Mouse (Mus musculus): ENCODE measurements around the gene Dnajb8. TPM values are rescaled to one million over a fixed set of nuclear protein-coding genes. Genes with fewer than 3 reads are reported as not detected.
A peak's percentile ranks its signal among the peaks of the same experiment; 100 is the strongest.

The Dnajb8 gene
- polyA plus RNA-seq, 1 experiment from 2014 or later, result not detected

GRCm38 (mm10) chr6:88193433-88194052, 28.5 kb upstream of the Dnajb8 start, which contains the start of gene Gata2:
Gene Gata2, plus strand, starts transcription at chr6:88193891.
- no peaks in the 10 kb centered on the region for H3K9me3 ChIP-seq
- no peaks in the 10 kb centered on the region for H3K36me3 ChIP-seq
- H3K27ac ChIP-seq, result peak within 1 kb of the TSS; percentile 55; the same call in 1 of the 2 replicates
- H3K4me3 ChIP-seq, result peak within 1 kb of the TSS; percentile 56
- WGBS, result 1% methylated on average over 57 of the region's 57 CpGs
- peaks cover 59% of the 10 kb centered on the region for H3K4me1 ChIP-seq
- ATAC-seq (ENCODE audit: insufficient number of reproducible peaks, insufficient read depth, low FRiP score, low TSS enrichment, low read depth), result no peak
- peak within 1 kb of the TSS; percentile 76 for H3K9ac ChIP-seq
- H3K4me2 ChIP-seq, result peak within 1 kb of the TSS; percentile 76
- peaks cover 100% of the 10 kb centered on the region for H3K27me3 ChIP-seq

GRCm38 (mm10) chr6:88194053-88194977, 27.8 kb upstream of the Dnajb8 start:
- Histone ChIP-seq H3K36me3 (no peaks in the 10 kb centered on the region), H3K27me3 (peaks cover 100% of the 10 kb centered on the region), H3K4me2 (peak overlapping the region; percentile 76), H3K9ac (peak overlapping the region; percentile 76), H3K9me3 (no peaks in the 10 kb centered on the region), H3K27ac (peak overlapping the region; percentile 55; the same call in 1 of the 2 replicates), H3K4me3 (peak overlapping the region; percentile 56), H3K4me1 (peaks cover 63% of the 10 kb centered on the region)
- WGBS, result under 1% methylated on average over 58 of the region's 58 CpGs
- no peak for ATAC-seq (ENCODE audit: insufficient number of reproducible peaks, insufficient read depth, low FRiP score, low TSS enrichment, low read depth)

GRCm38 (mm10) chr6:88194978-88195325, 27.1 kb upstream of the Dnajb8 start:
- H3K4me3 ChIP-seq, result peak overlapping the region; percentile 56
- H3K27me3 ChIP-seq, result peaks cover 100% of the 10 kb centered on the region
- ATAC-seq (ENCODE audit: insufficient number of reproducible peaks, insufficient read depth, low FRiP score, low TSS enrichment, low read depth), result no peak
- no peaks in the 10 kb centered on the region for H3K9me3 ChIP-seq
- H3K4me2 ChIP-seq, result peak overlapping the region; percentile 76
- WGBS, result 14% methylated on average over 7 of the region's 7 CpGs
- H3K9ac ChIP-seq, result peak overlapping the region; percentile 76
- 0 out of 2 replicates have a peak overlapping the region, but pooled peaks have one; percentile 28 for H3K27ac ChIP-seq
- peaks cover 65% of the 10 kb centered on the region for H3K4me1 ChIP-seq
- H3K36me3 ChIP-seq, result no peaks in the 10 kb centered on the region

GRCm38 (mm10) chr6:88196054-88196732, 25.9 kb upstream of the Dnajb8 start:
- peak overlapping the region; percentile 76 for H3K4me2 ChIP-seq
- H3K9ac ChIP-seq, result peak overlapping the region; percentile 76
- peaks cover 61% of the 10 kb centered on the region for H3K4me1 ChIP-seq
- peak overlapping the region; percentile 94 for H3K27ac ChIP-seq
- WGBS, result 4% methylated on average over 33 of the region's 33 CpGs
- ATAC-seq (ENCODE audit: insufficient number of reproducible peaks, insufficient read depth, low FRiP score, low TSS enrichment, low read depth), result no peak
- peaks cover 100% of the 10 kb centered on the region for H3K27me3 ChIP-seq
- peak overlapping the region; percentile 56 for H3K4me3 ChIP-seq
- no peaks in the 10 kb centered on the region for H3K36me3 ChIP-seq
- no peaks in the 10 kb centered on the region for H3K9me3 ChIP-seq

DNA sequence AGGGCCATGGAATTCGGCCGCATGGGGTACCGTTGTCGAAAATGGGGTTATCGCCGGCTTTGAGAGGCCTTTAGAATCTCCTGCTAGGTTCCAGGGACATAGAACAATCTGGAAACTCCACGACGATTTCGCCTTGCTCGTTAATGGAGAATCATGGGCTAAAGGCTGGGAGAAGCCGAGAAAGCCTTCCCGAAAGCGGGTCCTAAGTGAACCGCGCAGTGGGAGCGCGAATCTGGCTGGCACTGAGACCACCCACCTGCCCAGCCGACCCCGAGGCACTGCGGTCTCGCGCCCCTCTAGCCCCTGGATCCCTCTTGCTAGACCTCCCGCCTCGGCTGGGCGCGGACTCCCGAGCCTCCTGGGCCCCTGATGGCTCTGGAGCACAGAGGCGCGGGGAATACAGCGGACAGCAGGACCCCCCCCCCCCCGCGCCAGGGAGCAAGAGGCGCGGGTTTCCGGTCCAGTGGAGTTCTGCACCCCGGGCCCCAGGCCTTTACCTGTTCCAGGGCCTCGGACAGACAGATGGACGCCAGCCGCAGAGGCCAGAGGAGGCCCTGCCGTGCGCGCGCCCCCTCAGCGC, 25.2 kb upstream of the Dnajb8 start:
- peak overlapping the region; percentile 76 for H3K4me2 ChIP-seq
- no peaks in the 10 kb centered on the region for H3K9me3 ChIP-seq
- peak overlapping the region; percentile 76 for H3K9ac ChIP-seq
- no peaks in the 10 kb centered on the region for H3K36me3 ChIP-seq
- peak overlapping the region; percentile 56 for H3K4me3 ChIP-seq
- H3K27me3 ChIP-seq, result peaks cover 100% of the 10 kb centered on the region
- peak overlapping the region; percentile 94 for H3K27ac ChIP-seq
- H3K4me1 ChIP-seq, result peaks cover 61% of the 10 kb centered on the region
- ATAC-seq (ENCODE audit: insufficient number of reproducible peaks, insufficient read depth, low FRiP score, low TSS enrichment, low read depth), result no peak
- 0% methylated on average over 44 of the region's 44 CpGs for WGBS

DNA sequence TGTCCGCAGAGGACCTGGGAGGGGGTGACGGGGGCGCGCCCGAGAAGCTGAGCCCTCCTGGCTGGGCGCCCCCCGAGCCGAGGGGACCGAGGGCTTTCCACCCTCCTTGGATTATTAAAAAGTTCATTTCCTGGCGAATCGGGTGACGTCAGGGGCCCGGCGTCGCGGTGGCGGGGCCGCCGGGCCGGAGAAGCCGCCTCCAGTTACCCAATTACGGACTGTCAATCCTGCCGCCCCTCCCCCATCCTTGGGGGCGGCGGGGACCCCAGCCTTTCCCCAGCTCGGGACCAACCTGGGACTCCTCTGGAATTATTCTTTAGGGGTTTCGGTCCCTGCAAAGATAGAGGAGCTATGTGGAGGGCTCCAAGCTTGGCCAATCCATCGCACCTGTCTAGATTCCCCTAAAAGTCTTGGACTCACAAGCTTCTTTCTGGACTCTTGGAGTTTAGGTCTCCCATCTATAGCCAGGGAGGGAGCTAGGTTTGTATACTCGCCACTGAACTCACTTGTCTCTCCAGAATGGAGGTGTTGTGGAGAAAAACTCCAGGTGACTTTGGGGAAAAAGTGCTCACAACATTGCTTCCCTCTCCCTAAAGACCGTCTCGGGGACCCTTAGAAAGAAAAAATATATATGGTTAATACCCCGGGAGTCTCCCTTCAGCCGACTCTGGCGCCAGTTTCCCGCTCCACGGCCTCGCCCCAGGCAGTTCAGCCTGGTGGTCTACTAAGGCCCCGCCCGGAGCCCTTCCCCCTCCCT, 24.6 kb upstream of the Dnajb8 start:
- H3K36me3 ChIP-seq, result no peaks in the 10 kb centered on the region
- H3K4me1 ChIP-seq, result peaks cover 64% of the 10 kb centered on the region
- H3K9me3 ChIP-seq, result no peaks in the 10 kb centered on the region
- ATAC-seq (ENCODE audit: insufficient number of reproducible peaks, insufficient read depth, low FRiP score, low TSS enrichment, low read depth), result no peak
- H3K27ac ChIP-seq, result peak overlapping the region; percentile 94
- under 1% methylated on average over 39 of the region's 39 CpGs for WGBS
- H3K9ac ChIP-seq, result peak overlapping the region; percentile 76
- peak overlapping the region; percentile 76 for H3K4me2 ChIP-seq
- peaks cover 100% of the 10 kb centered on the region for H3K27me3 ChIP-seq
- H3K4me3 ChIP-seq, result peak overlapping the region; percentile 56

- WGBS, result under 1% methylated on average over 61 of the region's 62 CpGs
- H3K4me1 ChIP-seq, result peaks cover 65% of the 10 kb centered on the region
- peaks cover 100% of the 10 kb centered on the region for H3K27me3 ChIP-seq
- peak; percentile 68; the same call in 1 of the 2 replicates for ATAC-seq (ENCODE audit: insufficient number of reproducible peaks, insufficient read depth, low FRiP score, low TSS enrichment, low read depth)
- H3K27ac ChIP-seq, result peak overlapping the region; percentile 94
- peak overlapping the region; percentile 56 for H3K4me3 ChIP-seq
- H3K9me3 ChIP-seq, result no peaks in the 10 kb centered on the region
- peak overlapping the region; percentile 76 for H3K9ac ChIP-seq
- H3K4me2 ChIP-seq, result peak overlapping the region; percentile 76
- no peaks in the 10 kb centered on the region for H3K36me3 ChIP-seq
These were observed 23.8 kb upstream of the Dnajb8 start for GRCm38 (mm10) chr6:88198070-88198940.

GRCm38 (mm10) chr6:88199001-88199717, 22.9 kb upstream of the Dnajb8 start:
- peaks cover 65% of the 10 kb centered on the region for H3K4me1 ChIP-seq
- 1% methylated on average over 39 of the region's 39 CpGs for WGBS

More at GRCm38 (mm10) chr6:88199001-88199717, 22.9 kb upstream of the Dnajb8 start:
- H3K4me3 ChIP-seq, result peak overlapping the region; percentile 56
- ATAC-seq (ENCODE audit: insufficient number of reproducible peaks, insufficient read depth, low FRiP score, low TSS enrichment, low read depth), result no peak
- H3K9me3 ChIP-seq, result no peaks in the 10 kb centered on the region
- peak overlapping the region; percentile 76 for H3K4me2 ChIP-seq
- H3K27ac ChIP-seq, result peak overlapping the region; percentile 94
- no peaks in the 10 kb centered on the region for H3K36me3 ChIP-seq
- H3K9ac ChIP-seq, result peak overlapping the region; percentile 76
- peaks cover 100% of the 10 kb centered on the region for H3K27me3 ChIP-seq
